Mouse (Mus musculus) small intestine, adult 2 months (tissue): ENCODE measurements around the gene Ercc1. TPM values are rescaled to one million over a fixed set of nuclear protein-coding genes. Genes with fewer than 3 reads are reported as not detected.

Source experiments
- H3K27ac ChIP-seq: fragments of 200-500 bp; 2 replicates; pipeline ENCODE4 v1.5.1; 2012; ENCODE audit warnings: low read depth, low read length, control low read depth, inconsistent platforms; ENCODE audit not compliant: insufficient read depth
- H3K27me3 ChIP-seq: fragments of 200-500 bp; 2 replicates; pipeline ENCODE4 v1.6.1; 2012; ENCODE audit warnings: mild to moderate bottlenecking, moderate library complexity, low read length, inconsistent platforms; ENCODE audit not compliant: control insufficient read depth, insufficient read depth
- H3K36me3 ChIP-seq: fragments of 200-500 bp; 2 replicates; pipeline ENCODE4 v1.6.1; 2012; ENCODE audit warnings: mild to moderate bottlenecking, low read length, control low read depth, inconsistent platforms; ENCODE audit not compliant: control insufficient read depth, insufficient read depth
- H3K4me1 ChIP-seq: fragments of 200-500 bp; 2 replicates; pipeline ENCODE4 v1.6.1; 2012; ENCODE audit warnings: low read length, inconsistent platforms, mixed read lengths; ENCODE audit not compliant: control insufficient read depth, insufficient read depth, insufficient read length
- H3K4me3 ChIP-seq: fragments of 200-500 bp; 2 replicates; pipeline ENCODE4 v1.5.1; 2012; ENCODE audit warnings: low read depth, mild to moderate bottlenecking, control low read depth, inconsistent platforms, low read length, moderate library complexity
- CTCF ChIP-seq: fragments of 200-500 bp; IDR thresholded peaks from 2 replicates; pipeline ENCODE4 v1.5.1; 2012; ENCODE audit warnings: low read depth, mild to moderate bottlenecking, control low read depth, inconsistent platforms, low read length, moderate library complexity, mixed read lengths; ENCODE audit not compliant: insufficient replicate concordance, insufficient read length; ENCODE audit errors: extremely low read depth
- POLR2A ChIP-seq: fragments of 200-500 bp; IDR thresholded peaks from 2 replicates; pipeline ENCODE4 v1.6.1; 2012; ENCODE audit warnings: low read depth, mild to moderate bottlenecking, control low read depth, inconsistent platforms, low read length, moderate library complexity
- WGBS: fragments of 180-500 bp; shearing (Covaris S2); methylation state at CpG from one replicate; pipeline ENCODE4 v1.1.7; 2018; 5-methylcytosine and 5-hydroxymethylcytosine counted together
- polyA plus RNA-seq: library from polyadenylated mRNA; depleted of rRNA; stranded (reverse); fragments of >200 nt; gene quantifications from 2 replicates; pipeline ENCODE4 v1.2.3, GENCODE M21; 2012

The Ercc1 gene
- polyA plus RNA-seq, 1 experiment: 17.5 TPM

DNA sequence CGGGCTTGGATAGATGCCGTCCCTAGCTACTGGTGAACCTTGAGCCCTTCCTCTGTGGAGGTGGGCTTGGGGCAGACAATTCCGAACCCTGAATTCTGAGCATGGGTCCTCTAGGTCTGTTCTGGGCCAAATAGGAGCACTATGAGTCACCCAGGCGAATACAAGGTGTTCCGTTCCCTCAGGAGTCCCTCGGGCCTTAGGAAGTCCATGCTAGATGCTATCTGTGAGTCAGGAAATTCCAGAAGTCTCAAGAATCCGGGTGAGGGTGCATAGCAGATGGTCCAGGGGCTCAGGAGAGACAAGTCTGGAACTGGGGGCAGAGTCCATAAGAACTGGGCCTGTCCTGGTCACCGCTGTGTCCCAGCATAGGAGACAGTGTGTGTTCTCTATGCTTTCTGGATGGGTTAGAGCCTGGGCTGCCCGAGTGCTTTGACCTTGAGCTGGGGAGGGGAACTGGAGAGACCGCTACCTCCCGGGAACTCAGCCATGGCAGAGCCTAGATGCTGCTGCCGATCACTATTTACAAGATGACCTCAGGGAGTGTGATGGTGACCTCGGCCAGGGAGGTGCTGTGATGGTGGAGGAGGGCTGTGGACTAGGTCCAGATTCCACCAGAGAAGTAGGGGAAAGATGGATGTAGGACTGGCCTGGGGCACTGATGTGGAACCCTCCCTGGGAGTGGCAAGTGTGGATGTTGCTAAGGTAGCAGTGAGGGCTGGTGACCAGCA lies 4.8 kb downstream of the Ercc1 start:
- H3K27me3 ChIP-seq: no peaks in the 10 kb centered on the region
- 82% methylated on average over 13 of the region's 13 CpGs for WGBS
- no peak overlapping the region for H3K27ac ChIP-seq
- TF ChIP-seq CTCF: no peak
- TF ChIP-seq POLR2A: no peak
- no peak overlapping the region for H3K4me3 ChIP-seq
- peaks cover 7% of the 10 kb centered on the region for H3K36me3 ChIP-seq
- peaks cover 8% of the 10 kb centered on the region for H3K4me1 ChIP-seq

- WGBS: 97% methylated on average over 8 of the region's 8 CpGs
- H3K27me3 ChIP-seq: no peaks in the 10 kb centered on the region
Measured at GRCm38 (mm10) chr7:19350221-19350620, 5.6 kb downstream of the Ercc1 start.

GRCm38 (mm10) chr7:19354991-19355390 lies 10.4 kb downstream of the Ercc1 start:
- no peak for TF ChIP-seq CTCF
- TF ChIP-seq POLR2A: no peak
- peaks cover 6% of the 10 kb centered on the region; the same call in 1 of the 2 replicates for H3K36me3 ChIP-seq
- peaks cover under 1% of the 10 kb centered on the region for H3K4me1 ChIP-seq
- 90% methylated on average over 5 of the region's 5 CpGs for WGBS
- no peaks in the 10 kb centered on the region for H3K27me3 ChIP-seq
- H3K27ac ChIP-seq: no peak overlapping the region
- no peak overlapping the region for H3K4me3 ChIP-seq

More at GRCm38 (mm10) chr7:19350221-19350620, 5.6 kb downstream of the Ercc1 start:
- Histone ChIP-seq H3K27ac (no peak overlapping the region), H3K36me3 (peaks cover 11% of the 10 kb centered on the region), H3K4me3 (no peak overlapping the region), H3K4me1 (peaks cover 6% of the 10 kb centered on the region; the same call in 1 of the 2 replicates)
- TF ChIP-seq POLR2A (no peak), CTCF (no peak)

- Histone ChIP-seq H3K4me1 (peaks cover 2% of the 10 kb centered on the region), H3K27ac (no peak overlapping the region), H3K4me3 (no peak overlapping the region), H3K36me3 (0 out of 2 replicates have a peak, but pooled peaks cover 4% of the 10 kb centered on the region), H3K27me3 (no peaks in the 10 kb centered on the region)
- 73% methylated on average over 10 of the region's 10 CpGs for WGBS
- TF ChIP-seq POLR2A: no peak
- TF ChIP-seq CTCF: no peak
Measured at GRCm38 (mm10) chr7:19356311-19356710, 11.7 kb downstream of the Ercc1 start.

DNA sequence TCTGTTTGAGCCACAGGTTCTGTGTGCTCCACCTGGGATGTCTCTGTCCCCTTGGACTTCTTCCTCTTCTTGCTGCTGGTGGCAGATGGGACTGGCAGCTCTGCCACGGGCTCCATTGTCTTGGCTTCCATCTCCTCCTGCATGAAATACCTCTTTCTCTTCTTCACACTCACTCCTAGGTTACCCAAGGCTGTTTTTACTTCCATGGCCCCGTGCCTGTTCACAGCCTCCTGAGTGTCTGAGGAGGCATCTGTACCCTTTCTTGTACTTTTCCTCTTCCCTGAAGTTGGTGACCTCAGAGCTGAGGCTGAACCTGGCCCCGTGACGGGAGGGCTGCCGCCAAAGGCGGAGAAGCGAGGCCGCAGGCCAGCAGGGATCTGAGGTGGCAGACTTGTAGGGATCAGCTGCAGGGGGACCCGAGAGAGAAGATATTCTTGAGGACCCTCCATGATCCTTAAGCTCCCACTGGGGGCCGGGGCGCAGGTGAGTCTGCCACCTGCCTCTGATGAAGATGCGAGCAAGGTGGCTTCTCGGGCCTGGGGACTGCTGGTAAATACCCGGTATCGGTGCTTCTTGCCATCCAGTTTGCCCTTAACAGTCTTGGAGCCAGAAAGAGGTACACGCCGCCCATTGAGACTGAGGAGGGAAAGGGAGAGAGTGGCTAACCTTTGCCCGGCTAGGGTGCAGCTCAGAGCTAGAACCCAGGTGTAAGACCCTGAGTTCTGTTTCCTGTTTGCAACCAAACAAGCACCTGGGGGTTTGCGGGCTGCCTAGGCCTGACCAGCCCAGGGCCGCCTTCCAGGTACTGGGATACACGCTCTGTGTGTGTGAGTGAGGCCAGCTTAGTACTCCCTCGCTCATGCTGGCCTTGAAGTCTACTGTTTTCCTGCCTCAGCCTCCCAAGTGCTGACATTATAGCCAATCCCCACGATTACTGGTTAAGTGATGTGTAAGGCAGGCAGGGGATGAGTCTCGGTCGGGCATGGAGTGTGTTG lies 13.1 kb downstream of the Ercc1 start:
- Histone ChIP-seq H3K4me1 (peaks cover 2% of the 10 kb centered on the region), H3K4me3 (no peak overlapping the region), H3K27ac (no peak overlapping the region), H3K36me3 (0 out of 2 replicates have a peak, but pooled peaks cover 4% of the 10 kb centered on the region), H3K27me3 (no peaks in the 10 kb centered on the region)
- TF ChIP-seq CTCF (no peak), POLR2A (no peak)
- 83% methylated on average over 25 of the region's 25 CpGs for WGBS

DNA sequence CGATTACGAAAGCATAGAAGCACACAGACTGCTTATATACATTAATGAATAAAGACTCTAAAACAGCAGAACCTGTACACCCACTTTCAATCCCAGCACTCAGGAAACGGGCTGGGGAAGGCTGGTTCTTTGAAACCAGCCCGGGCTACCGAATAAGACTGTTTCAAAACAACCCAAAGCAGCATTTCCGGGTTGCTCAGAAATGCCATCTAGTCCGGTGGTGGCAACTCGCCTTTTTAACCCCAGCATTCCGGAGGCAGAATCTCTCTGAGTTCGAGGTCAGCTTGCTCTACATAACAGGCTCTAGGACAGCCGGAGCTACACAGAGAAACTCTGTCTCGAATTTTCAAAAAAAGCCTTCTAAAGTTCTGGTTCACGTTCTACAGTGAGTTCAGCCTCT lies 14.1 kb downstream of the Ercc1 start:
- Histone ChIP-seq H3K4me1 (peaks cover 2% of the 10 kb centered on the region), H3K36me3 (0 out of 2 replicates have a peak, but pooled peaks cover 4% of the 10 kb centered on the region), H3K27ac (no peak overlapping the region), H3K4me3 (peak overlapping the region; percentile 38; the same call in 1 of the 2 replicates), H3K27me3 (no peaks in the 10 kb centered on the region)
- 4% methylated on average over 13 of the region's 13 CpGs for WGBS
- no peak for TF ChIP-seq CTCF

- H3K4me1 ChIP-seq: peaks cover 2% of the 10 kb centered on the region
- H3K27me3 ChIP-seq: no peaks in the 10 kb centered on the region
- H3K36me3 ChIP-seq: 0 out of 2 replicates have a peak, but pooled peaks cover 4% of the 10 kb centered on the region
- TF ChIP-seq CTCF: no peak
- TF ChIP-seq POLR2A: no peak
- WGBS: under 1% methylated on average over 31 of the region's 31 CpGs
- peak within 1 kb of the TSS; percentile 57 for H3K27ac ChIP-seq
- H3K4me3 ChIP-seq: peak within 1 kb of the TSS; percentile 73
Measured at GRCm38 (mm10) chr7:19359299-19359891, 14.8 kb downstream of the Ercc1 start, which contains the start of the genes Cd3eap and Ppp1r13l. TSS of gene Cd3eap (minus strand) at chr7:19359483. TSS of gene Ppp1r13l (plus strand) at chr7:19359749.
